Mouse (Mus musculus): ENCODE measurements around the gene Prg2.

The Prg2 gene

GRCm38 (mm10) chr2:84961901-84962300 lies 18.4 kb upstream of the Prg2 start:
- no peak for DNase-seq (ENCODE audit: low spot score)

- DNase-seq (ENCODE audit: low spot score): no peak
These were observed 17.3 kb upstream of the Prg2 start for GRCm38 (mm10) chr2:84962906-84963507.

- DNase-seq (ENCODE audit: low spot score): no peak
These were observed 16.0 kb upstream of the Prg2 start for GRCm38 (mm10) chr2:84964111-84964801.

- no peak for DNase-seq (ENCODE audit: low spot score)
These were observed 12.8 kb upstream of the Prg2 start for GRCm38 (mm10) chr2:84967318-84967991.

- DNase-seq (ENCODE audit: low spot score): no peak
These were observed 4.7 kb upstream of the Prg2 start for GRCm38 (mm10) chr2:84975580-84975979.

GRCm38 (mm10) chr2:84987930-84988329 lies 7.7 kb downstream of the Prg2 start, which contains the start of gene Prg3:
Prg3 (plus strand) TSS chr2:84988215.
- no peak for DNase-seq (ENCODE audit: low spot score)

- DNase-seq (ENCODE audit: low spot score): no peak
These were observed 16.1 kb downstream of the Prg2 start for GRCm38 (mm10) chr2:84996376-84996775.

- DNase-seq (ENCODE audit: low spot score): no peak
These were observed 19.4 kb downstream of the Prg2 start for GRCm38 (mm10) chr2:84999486-85000181.

- DNase-seq (ENCODE audit: low spot score): no peak
These were observed 21.2 kb downstream of the Prg2 start for GRCm38 (mm10) chr2:85001497-85001896.

GRCm38 (mm10) chr2:85002575-85002974 lies 22.3 kb downstream of the Prg2 start:
- DNase-seq (ENCODE audit: low spot score): no peak

GRCm38 (mm10) chr2:85004341-85004740 lies 24.1 kb downstream of the Prg2 start:
- no peak for DNase-seq (ENCODE audit: low spot score)

- no peak for DNase-seq (ENCODE audit: low spot score)
These were observed 26.3 kb downstream of the Prg2 start for GRCm38 (mm10) chr2:85006600-85006999.

GRCm38 (mm10) chr2:85007729-85008128 lies 27.5 kb downstream of the Prg2 start:
- DNase-seq (ENCODE audit: low spot score): peak; percentile 61

- no peak for DNase-seq (ENCODE audit: low spot score)
These were observed 29.0 kb downstream of the Prg2 start for GRCm38 (mm10) chr2:85009212-85009611.

GRCm38 (mm10) chr2:85011906-85012604 lies 31.8 kb downstream of the Prg2 start:
- peak; percentile 87 for DNase-seq (ENCODE audit: low spot score)

- DNase-seq (ENCODE audit: low spot score): peak; percentile 57
These were observed 32.4 kb downstream of the Prg2 start for GRCm38 (mm10) chr2:85012679-85013078.

- DNase-seq (ENCODE audit: low spot score): no peak
These were observed 33.7 kb downstream of the Prg2 start for GRCm38 (mm10) chr2:85013826-85014587.

GRCm38 (mm10) chr2:85014588-85014982 lies 34.3 kb downstream of the Prg2 start:
- DNase-seq (ENCODE audit: low spot score): no peak

- no peak for DNase-seq (ENCODE audit: low spot score)
These were observed 41.8 kb downstream of the Prg2 start for GRCm38 (mm10) chr2:85022043-85022442.

GRCm38 (mm10) chr2:85026178-85026577 lies 45.9 kb downstream of the Prg2 start:
- no peak for DNase-seq (ENCODE audit: low spot score)

- no peak for DNase-seq (ENCODE audit: low spot score)
These were observed 47.0 kb downstream of the Prg2 start for GRCm38 (mm10) chr2:85027281-85027680.
